Mouse (Mus musculus): Measurements from ENCODE around the gene Smim9. TPM values are rescaled to one million over a fixed set of nuclear protein-coding genes. Genes with fewer than 3 reads are reported as not detected.

Smim9 gene
- total and polyA plus RNA-seq, 3 experiments, result not detected

DNA sequence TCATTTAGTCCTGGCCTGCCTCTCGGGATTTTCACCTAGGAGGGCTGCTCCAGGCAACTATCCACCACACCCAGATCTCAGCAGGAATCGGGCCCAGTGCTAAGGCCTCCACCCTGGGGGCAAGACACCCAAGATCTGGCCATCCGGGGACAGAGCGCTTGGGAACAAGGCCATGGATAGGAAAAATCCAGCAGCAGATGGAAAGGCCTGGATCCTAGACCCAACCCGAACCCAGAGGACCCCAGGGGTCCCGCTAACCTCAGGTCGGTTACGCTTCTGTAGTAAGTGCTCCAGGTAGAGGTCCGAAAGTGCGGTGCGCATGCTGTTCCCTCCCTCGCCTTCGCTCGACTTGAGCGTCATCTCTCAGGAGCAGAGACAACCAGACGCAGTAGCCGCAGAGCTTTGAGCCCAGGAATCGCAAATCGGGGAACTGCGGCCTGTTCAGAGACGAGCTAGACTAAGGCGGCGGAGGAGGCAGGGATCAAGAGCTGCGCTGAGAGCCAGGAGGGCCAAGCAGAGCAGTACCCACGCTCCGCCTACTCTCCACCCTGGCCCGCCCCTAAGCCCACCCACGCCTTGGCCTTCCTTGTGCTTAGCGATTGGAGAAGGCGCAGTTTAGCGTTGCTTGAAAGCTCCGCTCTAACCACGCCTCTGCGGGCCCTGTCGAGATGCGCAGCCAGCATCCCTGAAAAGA is 33.0 kb downstream of the Smim9 start, which contains the start of gene Mpp1 (continued):
- TF ChIP-seq E2F4 (IDR thresholded peaks at IDR 0.05; ENCODE audit: borderline replicate concordance, low read depth, low read length) (no peak), POLR2AphosphoS2 (IDR thresholded peaks at IDR 0.05; ENCODE audit: low read length) (no peak), TCF12 (IDR thresholded peaks at IDR 0.05; ENCODE audit: low read depth, low read length) (0 out of 2 replicates have a peak, but pooled peaks have one; percentile 10), UBTF (IDR thresholded peaks at IDR 0.05; ENCODE audit: borderline replicate concordance, insufficient read depth, low read depth, low read length) (no peak), NRF1 (IDR thresholded peaks at IDR 0.05; ENCODE audit: insufficient read depth, low read depth, low read length, poor library complexity, severe bottlenecking) (peak; percentile 18; the same call in 1 of the 2 replicates), MYB (IDR thresholded peaks at IDR 0.05; ENCODE audit: low read depth, low read length) (no peak), ZKSCAN1 (IDR thresholded peaks at IDR 0.05; ENCODE audit: low read depth, low read length) (no peak), CHD1 (IDR thresholded peaks at IDR 0.05; ENCODE audit: low read depth, low read length) (no peak), MEF2A (IDR thresholded peaks at IDR 0.05; ENCODE audit: extremely low read depth, insufficient replicate concordance, low read depth, low read length, poor library complexity, severe bottlenecking) (no peak), JUND (IDR thresholded peaks at IDR 0.05; ENCODE audit: low read depth, low read length) (no peak), KAT2A (conservative IDR thresholded peaks at IDR 0.05; ENCODE audit: low read depth, low read length) (no peak), TBP (IDR thresholded peaks at IDR 0.05; ENCODE audit: low read depth, low read length) (0 out of 2 replicates have a peak, but pooled peaks have one; percentile 16), EP300 (IDR thresholded peaks at IDR 0.05; ENCODE audit: low read depth in 1 of 2, low read length in 2 of 2) (no peak), USF1 (IDR thresholded peaks at IDR 0.05; ENCODE audit: low read depth, low read length) (no peak), POLR2AphosphoS5 (IDR thresholded peaks at IDR 0.05; ENCODE audit: borderline replicate concordance, low read depth, low read length) (no peak), MYC (IDR thresholded peaks at IDR 0.05; ENCODE audit: low read depth, low read length) (no peak), BHLHE40 (IDR thresholded peaks at IDR 0.05; ENCODE audit: borderline replicate concordance, low read depth, low read length) (no peak), ETS1 (IDR thresholded peaks at IDR 0.05; ENCODE audit: low read depth, low read length) (no peak), MXI1 (IDR thresholded peaks at IDR 0.05; ENCODE audit: low read depth, low read length) (no peak; the same call in 1 of the 2 replicates)

GRCm38 (mm10) chrX:75129474-75129873 is 34.1 kb downstream of the Smim9 start:
- no peak for TF ChIP-seq MAX (IDR thresholded peaks at IDR 0.05; ENCODE audit: low read length)
- TF ChIP-seq TBP (IDR thresholded peaks at IDR 0.05; ENCODE audit: low read depth, low read length), result no peak
- TF ChIP-seq SIN3A (IDR thresholded peaks at IDR 0.05; ENCODE audit: low read length), result peak; percentile 63
- no peak for TF ChIP-seq CTCF (IDR thresholded peaks at IDR 0.05 in 2 of 3, conservative IDR thresholded peaks at IDR 0.05 in 1 of 3; ENCODE audit: control insufficient read depth in 1 of 3, insufficient read depth in 1 of 3, low read depth in 2 of 3, low read length in 3 of 3, poor library complexity in 1 of 3, severe bottlenecking in 1 of 3)
- TF ChIP-seq GATA1 (IDR thresholded peaks at IDR 0.05; ENCODE audit: low read depth, low read length), result peak; percentile 68
- TF ChIP-seq MAFK (IDR thresholded peaks at IDR 0.05; ENCODE audit: borderline replicate concordance, low read depth, low read length), result no peak
- TF ChIP-seq KAT2A (conservative IDR thresholded peaks at IDR 0.05; ENCODE audit: low read depth, low read length), result no peak
- TF ChIP-seq RCOR1 (IDR thresholded peaks at IDR 0.05; ENCODE audit: low read depth, low read length), result 0 out of 2 replicates have a peak, but pooled peaks have one; percentile 28
- TF ChIP-seq MYB (IDR thresholded peaks at IDR 0.05; ENCODE audit: low read depth, low read length), result peak; percentile 33; the same call in 1 of the 2 replicates
- TF ChIP-seq ETS1 (IDR thresholded peaks at IDR 0.05; ENCODE audit: low read depth, low read length), result peak; percentile 56; the same call in 1 of the 2 replicates
- TF ChIP-seq MXI1 (IDR thresholded peaks at IDR 0.05; ENCODE audit: low read depth, low read length), result peak; percentile 37; the same call in 1 of the 2 replicates
- peak; percentile 44 to 47; a peak in 2 of 4 replicates for TF ChIP-seq EP300 (IDR thresholded peaks at IDR 0.05; ENCODE audit: low read depth in 1 of 2, low read length in 2 of 2)
- Histone ChIP-seq H3K79me2 (ENCODE audit: control insufficient read depth, insufficient read depth, low read length, poor library complexity) (peaks cover 2% of the 10 kb centered on the region; the same call in 1 of the 2 replicates), H3K4me3 (ENCODE audit: control insufficient read depth in 1 of 2, insufficient read depth in 1 of 2, low read depth in 2 of 2, low read length in 2 of 2) (peak overlapping the region in 1 of 2 experiments; percentile 91; a peak in 2 of 4 replicates), H3K9ac (ENCODE audit: control insufficient read depth, low read depth, low read length, poor library complexity, severe bottlenecking) (no peak overlapping the region), H3K4me1 (ENCODE audit: control insufficient read depth in 1 of 2, insufficient read depth in 2 of 2, low read length in 2 of 2) (peaks cover 2 to 3% of the 10 kb centered on the region in 2 experiments; a peak in 3 of 4 replicates), H3K27me3 (ENCODE audit: control insufficient read depth in 1 of 2, insufficient read depth in 2 of 2, low read length in 2 of 2) (no peaks in the 10 kb centered on the region), H3K36me3 (ENCODE audit: control insufficient read depth in 1 of 2, insufficient read depth in 2 of 2, low read length in 2 of 2) (peaks cover 0 to 11% of the 10 kb centered on the region in 2 experiments; a peak in 2 of 4 replicates), H3K9me3 (replicated peaks; ENCODE audit: insufficient read depth, low read length) (no peaks in the 10 kb centered on the region), H3K27ac (ENCODE audit: control insufficient read depth, low read depth, low read length) (peak overlapping the region; percentile 71)
- DNase-seq (ENCODE audit: low read depth, low spot score), result peak; percentile 76

Measured in MEL (cell line).